Mouse (Mus musculus) E14TG2a.4 (cell line): ENCODE results near the gene Znhit2.

ENCODE experiments used
- H3K27me3 ChIP-seq: 2 replicates; pipeline ENCODE4 v1.6.1; 2014; ENCODE audit warnings: low read length, control low read depth; ENCODE audit not compliant: insufficient read depth
- H3K36me3 ChIP-seq: 2 replicates; pipeline ENCODE4 v1.6.1; 2014; ENCODE audit warnings: low read length, control low read depth; ENCODE audit not compliant: insufficient read depth
- H3K4me1 ChIP-seq: replicated peaks from 2 replicates; pipeline ENCODE4 v1.6.1; 2014; ENCODE audit warnings: low read depth, low read length, control low read depth
- H3K4me3 ChIP-seq: replicated peaks from 2 replicates; pipeline ENCODE4 v1.5.1; 2014; ENCODE audit warnings: mild to moderate bottlenecking, low read length
- H3K9me3 ChIP-seq: 2 replicates; pipeline ENCODE4 v1.6.1; 2014; ENCODE audit warnings: low read length, control low read depth
- CTCF ChIP-seq: conservative IDR thresholded peaks from 2 replicates; pipeline ENCODE4 v1.5.1; 2014; ENCODE audit warnings: low read length
- NANOG ChIP-seq: IDR thresholded peaks from 2 replicates; pipeline ENCODE4 v1.6.1; 2014; ENCODE audit warnings: borderline replicate concordance, low read length, mixed read lengths
- POU5F1 ChIP-seq: IDR thresholded peaks from 2 replicates; pipeline ENCODE4 v1.6.1; 2014; ENCODE audit warnings: low read length, borderline replicate concordance

Gene Znhit2

GRCm38 (mm10) chr19:6076564-6077393, 15.8 kb downstream of the Znhit2 start, which contains the start of gene Vps51:
TSS of gene Vps51 (minus strand) at chr19:6077231.
- Histone ChIP-seq H3K27me3 (no peaks in the 10 kb centered on the region), H3K4me3 (peak within 1 kb of the TSS; percentile 89), H3K9me3 (no peaks in the 10 kb centered on the region), H3K36me3 (peaks cover 69% of the 10 kb centered on the region), H3K4me1 (peaks cover 43% of the 10 kb centered on the region)
- no peak; the same call in 1 of the 2 replicates for TF ChIP-seq POU5F1
- TF ChIP-seq CTCF, result no peak
- no peak for TF ChIP-seq NANOG

GRCm38 (mm10) chr19:6079983-6080480, 19.0 kb downstream of the Znhit2 start, which contains the start of gene Tmem262:
TSS of gene Tmem262 (plus strand) at chr19:6080033.
- Histone ChIP-seq H3K4me1 (peaks cover 57% of the 10 kb centered on the region), H3K27me3 (no peaks in the 10 kb centered on the region), H3K4me3 (no peak within 1 kb of the TSS), H3K9me3 (no peaks in the 10 kb centered on the region), H3K36me3 (peaks cover 64% of the 10 kb centered on the region)
- TF ChIP-seq POU5F1 (no peak), NANOG (no peak), CTCF (no peak)

GRCm38 (mm10) chr19:6082156-6082555, 21.2 kb downstream of the Znhit2 start, which contains the start of gene Gm28374:
TSS of gene Gm28374 (minus strand) at chr19:6082256.
- H3K27me3 ChIP-seq, result no peaks in the 10 kb centered on the region
- no peak for TF ChIP-seq CTCF
- TF ChIP-seq POU5F1, result no peak
- no peak for TF ChIP-seq NANOG

GRCm38 (mm10) chr19:6084478-6085248, 23.7 kb downstream of the Znhit2 start, which contains the start of the genes Zfpl1 and Cdca5:
TSS of gene Zfpl1 (minus strand) at chr19:6084956.
TSS of gene Cdca5 (plus strand) at chr19:6084983.
- Histone ChIP-seq H3K4me1 (peaks cover 79% of the 10 kb centered on the region), H3K36me3 (peaks cover 82% of the 10 kb centered on the region)
- TF ChIP-seq CTCF, result no peak
- TF ChIP-seq POU5F1, result no peak
- TF ChIP-seq NANOG, result no peak

More at GRCm38 (mm10) chr19:6082156-6082555, 21.2 kb downstream of the Znhit2 start, which contains the start of gene Gm28374:
- Histone ChIP-seq H3K4me3 (no peak within 1 kb of the TSS; the same call in 1 of the 2 replicates), H3K4me1 (peaks cover 63% of the 10 kb centered on the region), H3K9me3 (no peaks in the 10 kb centered on the region), H3K36me3 (peaks cover 67% of the 10 kb centered on the region)

GRCm38 (mm10) chr19:6085417-6085879, 24.5 kb downstream of the Znhit2 start:
- Histone ChIP-seq H3K36me3 (peaks cover 82% of the 10 kb centered on the region), H3K9me3 (no peaks in the 10 kb centered on the region), H3K4me1 (peaks cover 79% of the 10 kb centered on the region), H3K27me3 (no peaks in the 10 kb centered on the region), H3K4me3 (peak overlapping the region; percentile 97)
- peak; percentile 38; the same call in 1 of the 2 replicates for TF ChIP-seq POU5F1
- TF ChIP-seq NANOG, result no peak

More at GRCm38 (mm10) chr19:6084478-6085248, 23.7 kb downstream of the Znhit2 start, which contains the start of the genes Zfpl1 and Cdca5:
- Histone ChIP-seq H3K4me3 (peak within 1 kb of the TSS; percentile 97), H3K9me3 (no peaks in the 10 kb centered on the region), H3K27me3 (no peaks in the 10 kb centered on the region)

- Histone ChIP-seq H3K27me3 (no peaks in the 10 kb centered on the region), H3K9me3 (no peaks in the 10 kb centered on the region), H3K4me3 (peak overlapping the region; percentile 45; the same call in 1 of the 2 replicates), H3K36me3 (peaks cover 82% of the 10 kb centered on the region), H3K4me1 (peaks cover 84% of the 10 kb centered on the region)
- no peak for TF ChIP-seq POU5F1
- TF ChIP-seq CTCF, result no peak
- TF ChIP-seq NANOG, result no peak
These were observed 27.8 kb downstream of the Znhit2 start for GRCm38 (mm10) chr19:6088841-6089240.

GRCm38 (mm10) chr19:6094119-6094518, 33.1 kb downstream of the Znhit2 start, which contains the start of gene AC131692.1:
TSS of gene AC131692.1 (plus strand) at chr19:6094419.
- H3K36me3 ChIP-seq, result peaks cover 99% of the 10 kb centered on the region
- H3K4me1 ChIP-seq, result peaks cover 71% of the 10 kb centered on the region
- TF ChIP-seq CTCF (no peak), POU5F1 (no peak), NANOG (no peak)
- H3K9me3 ChIP-seq, result no peaks in the 10 kb centered on the region
- H3K4me3 ChIP-seq, result no peak within 1 kb of the TSS
- no peaks in the 10 kb centered on the region for H3K27me3 ChIP-seq

GRCm38 (mm10) chr19:6097847-6098246, 36.9 kb downstream of the Znhit2 start:
- no peaks in the 10 kb centered on the region for H3K9me3 ChIP-seq
- no peak for TF ChIP-seq NANOG
- no peak for TF ChIP-seq POU5F1
- H3K27me3 ChIP-seq, result no peaks in the 10 kb centered on the region
- H3K4me3 ChIP-seq, result no peak overlapping the region
- peaks cover 81% of the 10 kb centered on the region for H3K36me3 ChIP-seq
- H3K4me1 ChIP-seq, result peaks cover 64% of the 10 kb centered on the region

- Histone ChIP-seq H3K36me3 (peaks cover 62% of the 10 kb centered on the region), H3K4me3 (no peak overlapping the region), H3K27me3 (no peaks in the 10 kb centered on the region), H3K9me3 (no peaks in the 10 kb centered on the region), H3K4me1 (peaks cover 51% of the 10 kb centered on the region)
- TF ChIP-seq NANOG, result no peak
- TF ChIP-seq POU5F1, result no peak
- TF ChIP-seq CTCF, result no peak
These were observed 40.2 kb downstream of the Znhit2 start for GRCm38 (mm10) chr19:6101186-6101585.
